Mouse (Mus musculus) kidney, postnatal 10 days (tissue): ENCODE measurements around the gene Gba.

Experiments
- DNase-seq: peaks from one replicate; pipeline ENCODE4 v3.0.0; 2021; ENCODE audit warnings: mixed read lengths

Gba gene

GRCm38 (mm10) chr3:89183058-89183958, 19.4 kb upstream of the Gba start, which contains the start of gene Fam189b:
TSS of gene Fam189b (plus strand) at chr3:89183143.
- peak; percentile 91 for DNase-seq

- DNase-seq: no peak
Observed at GRCm38 (mm10) chr3:89183959-89184315, 18.8 kb upstream of the Gba start.

- DNase-seq: no peak
Observed at GRCm38 (mm10) chr3:89187197-89187596, 15.5 kb upstream of the Gba start.

GRCm38 (mm10) chr3:89187690-89188477, 14.8 kb upstream of the Gba start:
- DNase-seq: no peak

- DNase-seq: no peak
Observed at GRCm38 (mm10) chr3:89188478-89188875, 14.3 kb upstream of the Gba start.

- no peak for DNase-seq
Observed at GRCm38 (mm10) chr3:89190436-89190835, 12.3 kb upstream of the Gba start.

GRCm38 (mm10) chr3:89193351-89193750, 9.4 kb upstream of the Gba start:
- no peak for DNase-seq

- peak; percentile 55 for DNase-seq
Observed at GRCm38 (mm10) chr3:89193853-89194252, 8.9 kb upstream of the Gba start.

GRCm38 (mm10) chr3:89195979-89196877, 6.5 kb upstream of the Gba start:
- DNase-seq: peak; percentile 97

GRCm38 (mm10) chr3:89199839-89200238, 2.9 kb upstream of the Gba start:
- no peak for DNase-seq

- DNase-seq: no peak
Observed at GRCm38 (mm10) chr3:89203142-89203514, 400 bp downstream of the Gba start.

GRCm38 (mm10) chr3:89206079-89206478, 3.4 kb downstream of the Gba start:
- DNase-seq: no peak

- DNase-seq: no peak
Observed at GRCm38 (mm10) chr3:89206695-89207094, 4.0 kb downstream of the Gba start.

GRCm38 (mm10) chr3:89208075-89208657, 5.4 kb downstream of the Gba start:
- DNase-seq: no peak

- no peak for DNase-seq
Observed at GRCm38 (mm10) chr3:89208736-89209135, 6.0 kb downstream of the Gba start.

GRCm38 (mm10) chr3:89209731-89210130, 7.0 kb downstream of the Gba start:
- no peak for DNase-seq

GRCm38 (mm10) chr3:89210162-89210561, 7.4 kb downstream of the Gba start:
- DNase-seq: peak; percentile 66

- DNase-seq: peak; percentile 87
Observed at GRCm38 (mm10) chr3:89210731-89211130, 8.0 kb downstream of the Gba start.

GRCm38 (mm10) chr3:89213803-89214530, 11.2 kb downstream of the Gba start:
- peak; percentile 96 for DNase-seq

- DNase-seq: peak; percentile 58
Observed at GRCm38 (mm10) chr3:89214681-89215411, 12.1 kb downstream of the Gba start, which contains the start of gene Thbs3. TSS of gene Thbs3 (plus strand) at chr3:89215180.

- peak; percentile 92 for DNase-seq
Observed at GRCm38 (mm10) chr3:89215853-89216252, 13.1 kb downstream of the Gba start.
